Mouse (Mus musculus) liver, postnatal 0 days (tissue): ENCODE data around the gene Prokr1. TPM values are rescaled to one million over a fixed set of nuclear protein-coding genes. Genes with fewer than 3 reads are reported as not detected.

Experiments
- ATAC-seq: fragments of 200-750 bp; cut with Nextera tagmentation; 2 replicates; pipeline ENCODE4 v1.8.0; 2017; ENCODE audit warnings: mild to moderate bottlenecking, moderate library complexity
- DNase-seq: peaks from one replicate; pipeline ENCODE4 v3.0.0-alpha.2; 2016
- H3K27ac ChIP-seq: fragments of 300-500 bp; sonication (generic); 2 replicates; pipeline ENCODE4 v1.5.1; 2014; ENCODE audit warnings: antibody characterized with exemption, moderate library complexity, mild to moderate bottlenecking, low read depth
- H3K27me3 ChIP-seq: fragments of 300-500 bp; sonication (generic); 2 replicates; pipeline ENCODE4 v1.6.1; 2014; ENCODE audit warnings: low read length, control low read depth, mixed read lengths; ENCODE audit not compliant: insufficient read depth
- H3K36me3 ChIP-seq: fragments of 300-500 bp; sonication (generic); replicated peaks from 2 replicates; pipeline ENCODE4 v1.6.1; 2014; ENCODE audit warnings: mild to moderate bottlenecking, control low read depth, low read length, moderate library complexity, mixed read lengths; ENCODE audit not compliant: insufficient read depth
- H3K4me1 ChIP-seq: fragments of 300-500 bp; sonication (generic); 2 replicates; pipeline ENCODE4 v1.6.1; 2014; ENCODE audit warnings: antibody characterized with exemption, mild to moderate bottlenecking, control low read depth; ENCODE audit not compliant: insufficient read depth
- H3K4me2 ChIP-seq: fragments of 300-500 bp; sonication (generic); 2 replicates; pipeline ENCODE4 v1.6.1; 2014; ENCODE audit warnings: low read depth, mild to moderate bottlenecking, low read length, moderate library complexity, mixed read lengths
- H3K4me3 ChIP-seq: fragments of 300-500 bp; sonication (generic); 2 replicates; pipeline ENCODE4 v1.5.1; 2014; ENCODE audit warnings: low read depth, low read length
- H3K9ac ChIP-seq: fragments of 300-500 bp; sonication (generic); replicated peaks from 2 replicates; pipeline ENCODE4 v1.6.1; 2014; ENCODE audit warnings: mild to moderate bottlenecking, moderate library complexity
- H3K9me3 ChIP-seq: fragments of 300-500 bp; sonication (generic); 2 replicates; pipeline ENCODE4 v1.6.1; 2016; ENCODE audit warnings: mild to moderate bottlenecking, control low read depth, low read length, mixed read lengths
- CTCF ChIP-seq: sonication (generic); IDR thresholded peaks from 2 replicates; pipeline ENCODE4 v1.5.1; 2016; ENCODE audit warnings: antibody characterized with exemption, low read depth
- EP300 ChIP-seq: IDR thresholded peaks from 2 replicates; pipeline ENCODE4 v1.6.1; 2016; ENCODE audit warnings: antibody characterized with exemption, low read depth, mild to moderate bottlenecking
- WGBS: fragments of 180-500 bp; shearing (Covaris S2); extraction: QIAGEN DNeasy Blood & Tissue Kit; methylation state at CpG from one replicate; pipeline ENCODE4 v1.1.7; 2014; ENCODE audit not compliant: insufficient replicate concordance; 5-methylcytosine and 5-hydroxymethylcytosine counted together
- polyA plus RNA-seq: library from polyadenylated mRNA; unstranded; fragments of >200 nt; fragmentation: Nextera tagmentation; extraction: Ambion mirVana; gene quantifications from 2 replicates; pipeline ENCODE4 v1.2.1, GENCODE M21; 2015

Gene Prokr1
- polyA plus RNA-seq, 1 experiment from 2014 or later: 1.1 TPM

DNA sequence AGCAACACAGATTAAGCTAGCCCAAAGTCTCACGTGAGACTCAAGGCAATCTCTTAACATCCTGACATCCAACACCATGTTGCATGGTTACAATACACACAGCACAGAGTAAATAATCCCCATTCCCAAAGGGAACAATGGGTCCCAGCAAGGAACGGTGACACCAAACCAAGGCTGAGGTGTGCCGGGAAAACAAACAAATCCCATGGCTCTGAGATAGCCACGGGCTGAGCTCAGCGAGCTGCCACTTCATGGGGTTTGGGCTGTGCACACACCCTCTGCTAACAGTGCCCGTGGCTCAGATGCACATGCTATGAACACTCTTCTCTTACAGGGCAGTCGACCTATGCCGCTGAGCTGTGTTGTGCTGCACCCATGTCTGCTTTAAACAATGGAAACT is 27.5 kb upstream of the Prokr1 start:
- WGBS: 57% methylated on average over 8 of the region's 8 CpGs
- Histone ChIP-seq H3K27me3 (no peaks in the 10 kb centered on the region), H3K4me3 (no peak overlapping the region), H3K36me3 (no peaks in the 10 kb centered on the region), H3K9me3 (no peaks in the 10 kb centered on the region), H3K27ac (no peak overlapping the region), H3K9ac (no peak overlapping the region), H3K4me1 (0 out of 2 replicates have a peak, but pooled peaks cover 2% of the 10 kb centered on the region), H3K4me2 (no peak overlapping the region)
- no peak for DNase-seq
- ATAC-seq: no peak
- TF ChIP-seq CTCF: no peak

DNA sequence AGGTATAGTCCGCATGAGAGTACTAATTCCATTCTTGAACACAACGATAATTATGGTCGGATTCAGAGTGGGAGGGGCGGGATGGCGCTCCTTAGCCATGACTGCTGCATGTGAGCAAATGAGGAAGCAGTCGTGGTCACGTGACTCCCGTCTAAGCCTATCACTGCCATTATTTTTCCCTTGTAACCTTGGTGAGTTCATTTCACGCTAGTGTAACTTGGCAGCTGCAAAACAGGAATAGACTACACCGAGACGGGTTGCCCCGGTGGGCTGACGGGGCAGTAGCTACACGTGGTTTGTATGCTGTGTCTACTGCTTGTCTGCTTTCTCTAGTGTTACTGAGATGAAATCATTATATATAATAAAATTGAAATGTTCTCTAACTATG is 25.1 kb upstream of the Prokr1 start:
- Histone ChIP-seq H3K4me2 (no peak overlapping the region), H3K9me3 (no peaks in the 10 kb centered on the region), H3K9ac (no peak overlapping the region), H3K36me3 (no peaks in the 10 kb centered on the region), H3K4me3 (no peak overlapping the region), H3K27me3 (0 out of 2 replicates have a peak, but pooled peaks cover 3% of the 10 kb centered on the region), H3K4me1 (0 out of 2 replicates have a peak, but pooled peaks cover 2% of the 10 kb centered on the region), H3K27ac (no peak overlapping the region)
- DNase-seq (no peak), ATAC-seq (no peak)
- TF ChIP-seq CTCF: no peak
- TF ChIP-seq EP300: no peak
- WGBS: 82% methylated on average over 14 of the region's 14 CpGs

DNA sequence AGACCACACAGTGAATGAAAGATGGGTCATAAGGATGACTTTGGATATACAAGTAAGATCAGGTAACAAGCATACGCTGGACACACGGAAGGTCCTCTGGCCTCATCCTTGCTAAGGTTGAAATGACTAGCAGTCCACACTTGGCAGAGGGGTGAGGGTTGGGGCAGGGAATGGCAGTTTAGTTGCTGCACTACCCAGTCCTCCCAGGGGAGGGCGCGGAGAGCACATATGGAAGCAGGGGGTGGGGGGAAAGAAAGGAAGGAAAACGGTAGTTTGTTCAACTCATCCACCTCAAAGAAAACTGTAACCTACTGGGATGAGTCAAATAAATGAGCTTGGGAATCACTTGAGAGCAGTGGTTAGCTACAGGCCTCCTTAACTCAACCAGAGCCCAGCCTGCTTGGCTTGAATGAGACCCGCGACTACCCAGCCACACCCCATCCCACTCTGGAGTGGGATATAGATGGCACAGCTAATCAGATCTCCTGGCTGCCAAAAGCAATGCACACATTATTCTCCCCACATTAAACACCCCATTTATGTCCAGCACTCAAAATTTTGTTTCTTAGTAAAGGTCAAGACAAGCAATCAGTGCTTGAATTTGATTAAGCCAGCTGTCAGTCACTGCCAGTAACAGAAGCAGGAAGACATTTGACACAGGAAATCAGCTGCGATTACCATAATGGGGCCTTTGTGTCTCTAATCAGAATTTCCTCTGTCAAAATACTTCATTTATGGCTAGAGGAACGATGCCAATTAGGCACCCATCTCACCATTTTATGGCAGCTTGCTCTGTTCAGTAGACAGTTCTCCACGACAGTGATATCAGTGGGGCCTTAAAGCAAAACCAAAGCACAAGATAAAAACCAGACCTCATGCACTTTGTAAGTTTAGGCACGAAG is 24.5 kb upstream of the Prokr1 start:
- no peak for ATAC-seq
- H3K4me2 ChIP-seq: no peak overlapping the region
- H3K4me3 ChIP-seq: no peak overlapping the region
- peak; percentile 65 for DNase-seq
- no peaks in the 10 kb centered on the region for H3K36me3 ChIP-seq
- H3K4me1 ChIP-seq: 0 out of 2 replicates have a peak, but pooled peaks cover 2% of the 10 kb centered on the region
- no peak overlapping the region for H3K9ac ChIP-seq
- WGBS: 62% methylated on average over 11 of the region's 11 CpGs
- H3K27me3 ChIP-seq: 0 out of 2 replicates have a peak, but pooled peaks cover 3% of the 10 kb centered on the region
- no peak overlapping the region for H3K27ac ChIP-seq
- no peak for TF ChIP-seq EP300
- peak; percentile 75 for TF ChIP-seq CTCF
- no peaks in the 10 kb centered on the region for H3K9me3 ChIP-seq

DNA sequence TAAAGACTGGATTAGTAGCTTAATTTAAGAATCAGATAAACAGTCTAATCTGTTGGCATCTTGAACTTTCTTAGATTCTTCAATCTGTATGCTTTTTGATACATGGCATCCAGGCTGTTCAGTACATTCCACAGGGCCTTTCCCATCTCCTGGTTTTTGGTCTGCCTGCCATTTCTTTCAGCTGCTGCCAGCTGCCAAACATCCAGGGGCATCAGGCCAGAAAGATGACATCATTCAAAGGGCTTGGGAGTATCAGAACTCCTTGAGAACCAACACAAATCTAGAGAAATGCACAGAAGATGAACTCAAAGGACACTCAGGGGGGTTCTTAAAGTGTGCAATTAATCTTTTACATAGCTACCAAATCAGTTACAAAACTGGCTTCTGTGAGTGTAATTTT is 9.3 kb upstream of the Prokr1 start:
- Histone ChIP-seq H3K27ac (no peak overlapping the region), H3K9ac (no peak overlapping the region), H3K9me3 (no peaks in the 10 kb centered on the region), H3K4me2 (no peak overlapping the region), H3K36me3 (no peaks in the 10 kb centered on the region), H3K4me1 (no peaks in the 10 kb centered on the region), H3K27me3 (no peaks in the 10 kb centered on the region), H3K4me3 (no peak overlapping the region)
- no peak for TF ChIP-seq CTCF
- TF ChIP-seq EP300: no peak
- no peak for DNase-seq
- no peak for ATAC-seq

DNA sequence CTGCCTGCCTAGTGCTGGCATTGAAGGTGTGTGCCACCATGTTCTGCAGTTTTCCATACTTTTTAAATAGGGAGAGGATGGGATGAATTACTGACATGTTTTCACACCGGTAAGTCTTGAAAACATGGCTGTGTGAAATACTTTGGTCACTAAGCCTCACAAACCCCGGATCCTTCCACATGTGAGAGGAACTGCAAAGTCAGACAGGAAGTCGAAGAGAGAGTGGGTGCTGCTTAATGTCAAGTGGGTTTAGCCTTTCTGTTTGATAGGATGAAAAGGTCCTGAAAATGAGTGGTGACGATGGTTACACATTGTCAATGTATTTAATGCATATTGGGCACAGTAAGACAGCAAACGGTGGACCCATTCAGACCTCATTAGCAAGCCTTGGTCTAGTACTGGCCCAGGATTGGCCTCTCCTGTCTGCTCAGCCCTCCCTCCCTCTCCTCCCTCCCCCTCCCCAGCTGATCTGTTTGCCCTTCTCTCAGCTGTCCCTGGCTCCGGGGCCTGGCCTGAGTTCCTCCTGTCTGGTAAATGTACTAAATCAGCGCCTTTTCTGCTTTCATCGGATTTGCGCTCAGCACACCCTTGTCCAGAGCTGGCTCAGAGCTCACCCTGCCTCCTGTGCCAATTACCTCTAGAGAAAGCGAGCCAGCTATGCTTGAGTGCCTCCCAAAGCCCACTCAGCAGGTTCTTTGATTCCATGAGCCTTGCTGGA is 6.7 kb upstream of the Prokr1 start:
- Histone ChIP-seq H3K4me1 (no peaks in the 10 kb centered on the region), H3K27ac (no peak overlapping the region), H3K4me2 (no peak overlapping the region), H3K36me3 (no peaks in the 10 kb centered on the region), H3K27me3 (no peaks in the 10 kb centered on the region), H3K9ac (no peak overlapping the region), H3K9me3 (no peaks in the 10 kb centered on the region), H3K4me3 (no peak overlapping the region)
- DNase-seq (no peak), ATAC-seq (no peak)
- WGBS: 60% methylated on average over 10 of the region's 10 CpGs
- TF ChIP-seq CTCF: no peak
- TF ChIP-seq EP300: no peak

DNA sequence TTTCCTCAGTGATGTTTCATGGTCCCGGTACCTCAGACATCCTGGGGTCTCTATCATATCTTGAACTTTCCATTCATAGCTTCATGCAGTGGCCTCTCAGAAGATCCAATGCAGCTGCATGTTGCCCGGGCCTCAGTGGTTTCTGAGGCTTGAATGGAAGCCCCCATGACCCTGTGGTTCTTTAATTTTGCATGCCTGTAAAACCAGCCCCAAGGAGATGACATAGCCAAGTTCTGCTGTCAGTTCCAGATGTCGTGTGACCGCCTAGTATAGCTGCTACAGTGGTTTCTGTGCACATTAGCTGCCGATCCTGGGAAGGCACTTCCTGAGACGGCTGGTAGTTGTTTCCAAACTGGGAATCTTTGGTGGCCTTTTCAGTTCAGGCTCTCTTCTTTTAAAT is 3.6 kb upstream of the Prokr1 start:
- DNase-seq: no peak
- WGBS: 71% methylated on average over 6 of the region's 6 CpGs
- no peak overlapping the region for H3K27ac ChIP-seq

More for the DNA sequence above, 3.6 kb upstream of the Prokr1 start:
- H3K4me1 ChIP-seq: peaks cover 18% of the 10 kb centered on the region
- H3K4me2 ChIP-seq: no peak overlapping the region
- no peaks in the 10 kb centered on the region for H3K9me3 ChIP-seq
- H3K36me3 ChIP-seq: no peaks in the 10 kb centered on the region
- no peak for ATAC-seq
- TF ChIP-seq CTCF: no peak
- TF ChIP-seq EP300: no peak
- H3K4me3 ChIP-seq: no peak overlapping the region
- H3K9ac ChIP-seq: no peak overlapping the region
- peaks cover 5% of the 10 kb centered on the region for H3K27me3 ChIP-seq
